Mouse (Mus musculus) erythroblast, embryonic 14.5 days (primary cell): ENCODE measurements around the gene Col1a1.

Experiments used
- GATA1 ChIP-seq: IDR thresholded peaks from 2 replicates; pipeline ENCODE4 v1.6.1; 2012; ENCODE audit warnings: low read length, inconsistent platforms, mixed read lengths
- TAL1 ChIP-seq: IDR thresholded peaks from 3 replicates; pipeline ENCODE4 v1.6.1; 2012; ENCODE audit warnings: low read length, inconsistent platforms, mixed read lengths

GRCm38 (mm10) chr11:95001584-95002347 lies 65.7 kb downstream of the Col1a1 start:
- no peak for TF ChIP-seq GATA1
- TF ChIP-seq TAL1, result no peak
